Mouse (Mus musculus) kidney, adult 11 months (tissue): Measurements from ENCODE around the gene Svbp.
A peak's percentile ranks its signal among the peaks of the same experiment; 100 is the strongest.

Experiments used
- DNase-seq: peaks from one replicate; pipeline ENCODE4 v3.0.0; 2022

Svbp gene

DNA sequence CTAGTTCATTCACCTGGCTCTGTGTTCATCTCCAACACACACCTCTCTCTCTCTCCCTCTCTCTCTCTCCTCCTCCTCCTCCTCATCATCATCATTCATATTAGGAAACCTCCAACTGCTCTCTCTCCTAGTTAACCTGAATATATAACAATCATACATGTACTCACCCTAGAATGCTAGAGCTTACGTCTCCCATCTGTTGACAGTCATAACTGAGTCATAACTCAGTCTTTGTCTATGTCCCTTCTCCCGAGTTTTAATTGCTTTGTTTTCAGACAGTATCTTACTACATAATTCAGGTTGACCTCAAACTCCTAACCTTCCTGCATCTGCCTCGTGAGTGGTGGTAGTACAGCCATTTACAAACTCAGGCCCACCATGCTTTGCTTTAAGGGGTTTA, 3.8 kb upstream of the Svbp start:
- no peak for DNase-seq

DNA sequence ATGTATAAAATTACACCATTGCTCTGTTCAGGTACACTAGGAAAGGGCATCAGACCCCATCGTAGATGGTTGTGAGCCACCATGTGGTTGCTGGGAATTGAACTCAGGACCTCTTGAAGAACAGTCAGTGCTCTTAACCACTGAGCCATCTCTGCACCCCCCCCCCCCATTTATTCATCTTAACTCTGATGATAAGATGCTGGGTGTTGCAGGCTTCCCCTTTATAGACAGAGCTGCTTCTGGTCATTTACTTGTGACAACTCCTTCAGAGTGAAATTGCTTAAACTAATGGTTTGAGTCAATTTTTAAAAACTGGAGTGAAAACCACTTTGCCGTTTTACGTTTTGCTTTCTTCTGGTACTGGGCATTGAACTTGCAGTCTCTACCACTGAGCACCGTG, 2.3 kb upstream of the Svbp start:
- DNase-seq, result no peak

DNA sequence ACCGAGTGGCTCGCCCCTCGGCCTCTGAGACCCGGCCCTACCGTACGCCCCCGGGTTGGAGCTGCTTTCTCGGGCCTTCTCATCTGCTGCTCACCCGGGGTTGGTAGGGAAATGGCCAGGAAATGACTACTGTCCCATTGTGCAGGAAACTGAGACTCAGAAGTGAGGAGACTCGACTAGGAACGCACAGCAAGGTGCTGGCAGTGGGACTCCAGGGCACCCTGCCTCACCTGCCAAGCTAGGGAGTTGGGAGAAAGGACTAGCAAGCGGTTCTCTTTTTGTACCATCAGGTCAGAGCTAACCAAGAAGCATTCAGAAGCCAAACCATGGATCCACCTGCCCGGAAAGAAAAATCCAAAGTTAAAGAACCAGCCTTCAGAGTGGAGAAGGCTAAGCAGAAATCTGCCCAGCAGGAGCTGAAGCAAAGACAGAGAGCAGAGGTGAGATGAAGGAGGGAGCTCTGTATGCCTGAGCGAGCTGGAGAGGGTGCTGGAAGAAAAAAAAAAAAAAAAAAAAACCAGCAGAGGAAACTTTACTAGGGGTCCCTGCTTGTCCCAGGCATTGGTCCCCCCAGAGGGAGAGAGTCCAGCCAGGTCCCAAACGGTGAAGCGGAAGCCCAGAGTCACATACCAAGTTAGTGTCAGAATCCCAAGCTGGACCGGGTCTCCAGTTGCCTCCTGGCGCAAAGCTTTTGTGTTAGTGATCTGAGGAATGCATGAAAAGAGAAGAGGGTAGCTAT, 645 bp downstream of the Svbp start:
- no peak for DNase-seq

DNA sequence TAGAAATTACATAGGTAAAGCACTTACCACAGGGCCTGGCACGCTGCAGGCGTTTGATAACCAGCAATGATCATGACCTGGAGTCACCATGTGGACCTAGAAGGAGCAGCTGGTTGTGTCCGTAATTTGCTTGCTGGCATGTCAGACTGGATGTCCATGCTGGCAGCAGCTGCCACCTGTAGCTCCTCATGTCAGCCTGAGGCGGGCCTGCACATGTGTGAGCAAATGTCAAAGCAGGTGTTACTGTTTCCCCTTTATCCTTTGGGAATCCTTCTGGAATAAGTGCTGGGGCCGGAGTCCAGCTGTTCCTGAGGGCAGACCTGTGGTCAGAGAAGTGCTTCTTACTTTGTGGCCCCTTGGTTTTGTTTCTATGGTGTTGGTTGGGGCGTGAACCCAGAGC, 3.0 kb downstream of the Svbp start:
- no peak for DNase-seq

DNA sequence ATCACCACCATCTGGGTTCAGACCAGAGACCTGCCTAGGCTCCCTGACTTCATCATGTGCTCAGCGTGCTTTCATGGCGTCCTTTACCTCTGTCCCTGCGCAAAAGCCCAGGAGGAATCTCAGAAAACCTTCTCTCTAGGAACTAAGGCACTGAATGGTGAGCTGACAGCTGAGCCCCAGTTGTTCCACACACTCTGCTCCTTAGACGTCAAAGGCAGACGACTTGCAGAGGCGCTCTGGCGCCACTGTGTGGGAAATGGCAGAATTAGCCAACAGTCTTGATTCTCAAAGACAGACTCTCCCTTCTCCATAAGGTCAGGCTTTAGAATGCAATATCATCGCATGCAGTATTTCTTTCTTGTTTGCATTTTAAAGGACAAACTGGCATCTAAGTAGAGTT, 9.6 kb downstream of the Svbp start:
- DNase-seq, result peak; percentile 41

DNA sequence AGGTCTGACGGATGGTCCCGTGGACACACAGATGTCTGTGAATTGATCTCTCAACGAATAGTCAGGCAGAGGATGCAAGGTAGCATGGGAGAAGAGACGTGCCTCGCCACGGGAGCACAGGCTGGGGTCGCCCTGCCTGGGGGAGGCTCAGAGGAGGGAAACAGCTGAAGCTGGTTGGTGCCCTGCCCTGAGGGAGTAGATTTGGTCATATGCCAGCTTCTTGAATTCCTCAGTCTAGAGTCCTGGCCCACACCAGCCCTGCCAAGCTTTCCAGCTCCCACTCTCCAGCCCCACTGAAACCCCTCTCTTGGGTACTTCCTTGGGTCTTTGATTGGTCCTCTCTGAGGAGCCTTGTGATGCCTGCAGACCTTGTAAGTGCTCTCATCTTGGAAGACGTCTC, 21.6 kb downstream of the Svbp start:
- no peak for DNase-seq

DNA sequence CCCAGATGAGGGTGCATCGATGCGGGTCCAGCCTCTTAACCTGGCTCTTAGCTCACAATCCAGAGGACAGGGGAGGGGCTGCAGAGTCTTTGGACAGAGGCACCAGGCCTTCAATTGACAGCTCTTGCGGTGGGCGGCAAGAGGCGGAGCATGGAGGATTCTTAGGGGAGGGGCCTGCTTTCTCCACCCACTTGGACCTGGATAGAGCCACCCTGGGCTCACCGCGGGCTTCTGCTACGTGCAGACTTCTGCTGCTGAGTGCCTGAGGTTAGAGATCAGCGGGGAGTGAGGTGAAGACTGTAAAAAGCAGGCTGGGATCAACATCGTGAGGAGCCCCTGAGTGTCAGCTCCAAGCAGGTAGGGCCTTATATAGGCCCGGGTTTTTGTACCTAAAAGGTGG, 23.1 kb downstream of the Svbp start, which contains the start of gene Tmem269:
Gene Tmem269 (minus strand): TSS at position 49 of the 400 bp plus-strand sequence.
- no peak for DNase-seq

DNA sequence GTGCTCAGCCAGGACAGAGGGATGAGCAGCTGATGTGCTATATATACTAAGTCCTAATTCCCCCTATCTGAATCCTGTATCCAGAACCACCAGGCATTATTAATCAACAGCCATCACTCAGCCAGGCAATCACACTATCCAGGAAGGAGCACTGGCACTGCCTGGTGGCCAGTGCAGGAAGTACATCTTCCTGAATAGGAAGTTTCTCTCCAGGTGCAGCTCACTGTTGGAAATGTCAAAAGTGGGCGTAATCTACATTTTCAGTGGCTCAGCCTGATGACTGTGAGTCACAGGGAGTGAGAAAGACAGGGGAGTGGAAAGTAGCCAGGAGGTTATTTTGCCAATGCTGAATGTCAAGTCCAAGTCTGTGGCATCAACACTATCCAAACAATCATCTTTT, 28.6 kb downstream of the Svbp start:
- peak; percentile 40 for DNase-seq

DNA sequence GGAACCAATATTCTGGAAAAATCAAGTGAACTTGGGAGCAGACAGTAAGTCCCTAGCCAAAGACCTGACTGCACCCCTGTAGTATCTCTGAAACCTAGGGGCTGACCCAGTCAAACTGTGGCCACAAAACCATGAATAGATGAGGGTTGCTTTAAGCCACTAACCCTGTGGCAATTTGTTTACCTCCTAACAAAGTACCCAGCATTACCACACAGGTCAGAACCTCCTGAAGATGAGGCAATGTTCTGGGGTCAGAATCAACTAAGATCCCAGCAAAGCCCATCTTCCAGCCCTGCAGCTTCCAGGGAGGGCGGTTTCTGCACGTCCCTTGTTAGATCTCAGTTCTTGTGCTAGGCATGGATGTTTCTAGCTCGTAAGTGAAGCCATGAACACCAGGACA, 29.4 kb downstream of the Svbp start:
- no peak for DNase-seq

DNA sequence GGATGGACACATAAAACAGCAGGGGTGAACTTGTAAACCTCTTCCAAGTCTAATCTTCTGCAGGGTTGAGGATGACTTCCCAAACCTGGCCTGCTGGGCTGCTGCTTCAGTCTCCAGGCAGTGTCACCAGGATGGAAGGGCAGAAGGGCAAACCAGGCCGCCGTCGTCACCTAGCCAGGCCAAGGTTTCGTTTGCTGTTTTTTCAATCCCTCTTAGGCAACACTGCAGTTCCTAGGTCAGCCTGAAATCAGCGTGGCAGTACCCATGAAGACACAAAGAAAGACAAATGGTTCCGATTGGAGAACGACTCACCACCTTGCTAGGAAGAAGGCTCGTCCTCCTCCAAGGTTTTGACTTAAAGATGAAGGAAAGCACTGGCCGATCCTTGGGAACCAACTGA, 30.6 kb downstream of the Svbp start:
- DNase-seq, result no peak

DNA sequence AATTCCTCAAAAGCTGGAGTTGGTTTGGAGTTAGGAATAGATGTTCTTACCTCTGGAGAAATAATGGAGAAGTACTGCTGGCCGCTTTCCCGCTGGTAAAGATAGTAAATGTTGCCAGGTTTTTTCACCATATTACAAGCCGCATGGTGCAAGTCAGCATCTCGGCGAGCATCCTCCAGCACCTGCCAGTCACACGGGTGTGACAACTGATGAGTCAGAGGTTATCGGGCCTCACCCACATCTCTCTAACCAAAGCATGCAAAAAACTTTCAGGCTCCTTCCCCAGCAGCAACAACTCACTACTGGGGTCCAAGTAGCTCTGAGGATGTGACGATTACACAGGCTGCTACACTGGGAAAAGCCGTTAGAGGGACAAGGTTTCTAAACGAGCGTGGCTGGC, 31.6 kb downstream of the Svbp start:
- DNase-seq, result no peak

DNA sequence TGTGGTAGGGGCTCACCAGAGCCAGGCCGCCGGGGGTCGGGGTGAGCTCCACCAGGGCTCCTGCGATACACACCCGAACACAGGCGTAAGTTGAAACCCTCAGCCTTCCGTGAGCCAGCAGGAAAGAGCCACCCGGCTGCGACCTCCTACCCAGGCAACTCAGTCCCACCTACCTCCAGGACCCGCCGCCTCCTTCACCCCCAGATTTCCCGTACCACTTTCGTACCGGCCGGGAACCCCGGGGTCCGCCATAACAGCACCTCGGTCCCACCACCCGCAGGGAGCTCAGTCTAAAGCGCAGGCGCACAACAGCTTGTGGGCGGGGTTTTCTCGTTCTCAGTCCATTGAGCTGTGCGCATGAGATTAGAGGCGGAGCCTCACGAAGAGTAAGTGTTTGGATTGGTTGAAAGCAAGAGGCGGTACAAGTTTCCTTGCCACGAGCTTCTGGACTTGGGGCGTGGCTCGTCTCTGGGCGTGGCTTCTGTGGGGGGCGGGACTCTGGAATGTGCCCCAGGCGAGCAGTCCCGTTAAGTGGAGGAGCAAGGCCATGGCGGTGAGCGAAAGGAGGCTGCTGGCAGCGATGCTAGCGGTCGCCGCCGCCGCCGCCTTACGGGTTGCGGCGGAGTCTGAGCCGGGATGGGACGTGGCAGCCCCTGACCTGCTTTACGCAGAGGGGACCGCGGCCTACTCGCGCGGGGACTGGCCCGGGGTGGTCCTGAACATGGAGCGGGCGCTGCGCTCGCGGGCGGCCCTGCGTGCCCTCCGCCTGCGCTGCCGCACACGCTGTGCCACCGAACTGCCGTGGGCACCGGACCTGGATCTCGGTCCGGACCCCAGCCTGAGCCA, 37.5 kb downstream of the Svbp start, which contains the start of the genes AU022252 and P3h1:
Gene AU022252 (minus strand): TSS at position 303 of the 846 bp plus-strand sequence.
Gene P3h1 (plus strand): TSS at position 506 of the 846 bp plus-strand sequence.
- DNase-seq, result peak; percentile 99

DNA sequence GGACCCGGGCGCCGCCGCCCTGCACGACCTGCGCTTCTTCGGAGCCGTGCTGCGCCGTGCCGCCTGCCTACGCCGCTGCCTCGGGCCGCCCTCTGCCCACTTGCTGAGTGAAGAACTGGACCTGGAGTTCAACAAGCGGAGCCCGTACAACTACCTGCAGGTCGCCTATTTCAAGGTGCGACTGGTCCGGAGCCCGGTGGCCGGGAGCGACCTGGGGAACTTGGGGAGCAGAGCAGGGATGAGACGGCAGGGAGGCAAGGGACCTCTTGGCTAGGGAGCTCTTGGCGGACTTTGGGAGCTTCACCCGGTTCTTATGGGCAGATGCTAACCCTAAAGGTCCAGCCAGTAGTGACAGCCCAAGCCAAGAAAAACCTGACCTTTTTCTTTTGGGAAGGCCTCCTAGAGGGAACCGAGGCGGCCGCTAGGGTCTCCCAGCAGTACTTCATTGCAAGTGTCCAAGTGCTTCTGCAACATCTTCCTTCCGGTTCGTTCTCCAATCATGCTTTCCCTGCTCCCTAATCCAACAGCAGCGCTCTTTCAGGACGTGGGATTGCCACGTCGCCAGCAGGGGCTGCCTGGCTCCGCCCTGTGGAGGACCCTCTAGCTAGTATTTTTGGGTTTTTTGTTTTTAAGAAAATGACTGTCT, 38.3 kb downstream of the Svbp start:
- peak; percentile 40 for DNase-seq

DNA sequence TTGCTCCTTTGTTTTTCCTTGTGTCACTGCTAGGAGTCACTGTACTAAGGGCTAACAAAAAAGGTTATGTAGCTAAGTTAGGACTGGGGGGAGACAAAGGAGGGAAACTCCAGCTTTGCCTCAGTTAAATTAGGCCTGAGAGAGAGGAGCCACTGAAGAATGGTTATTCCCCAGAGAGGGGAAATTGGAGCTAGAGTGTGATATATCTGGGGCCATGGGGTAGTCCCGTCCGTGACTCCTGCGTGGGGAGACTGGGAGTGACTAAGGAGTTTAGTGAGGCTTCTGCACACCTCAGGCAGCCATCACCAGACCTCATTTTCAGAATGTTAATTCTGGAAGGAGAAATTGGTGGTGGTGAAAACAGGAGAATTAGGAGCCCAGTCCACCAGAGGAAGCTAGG, 39.2 kb downstream of the Svbp start:
- no peak for DNase-seq

DNA sequence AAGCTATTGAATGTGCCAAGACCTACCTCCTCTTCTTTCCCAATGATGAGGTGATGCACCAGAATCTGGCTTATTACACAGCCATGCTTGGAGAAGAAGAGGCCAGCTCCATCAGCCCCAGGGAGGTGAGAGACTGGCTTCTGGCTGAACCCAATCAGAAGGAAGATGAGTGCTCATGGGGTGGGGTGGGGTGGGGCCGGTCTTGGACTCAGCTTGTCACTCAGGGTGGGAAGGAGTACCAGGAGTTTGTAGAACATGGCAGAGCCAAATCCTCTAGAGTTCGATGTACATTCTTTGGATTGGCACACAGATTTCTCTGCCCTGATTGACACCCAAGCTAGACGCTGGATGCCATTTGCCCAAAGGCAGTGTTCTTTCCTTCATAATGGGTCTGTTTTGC, 43.6 kb downstream of the Svbp start:
- no peak for DNase-seq

DNA sequence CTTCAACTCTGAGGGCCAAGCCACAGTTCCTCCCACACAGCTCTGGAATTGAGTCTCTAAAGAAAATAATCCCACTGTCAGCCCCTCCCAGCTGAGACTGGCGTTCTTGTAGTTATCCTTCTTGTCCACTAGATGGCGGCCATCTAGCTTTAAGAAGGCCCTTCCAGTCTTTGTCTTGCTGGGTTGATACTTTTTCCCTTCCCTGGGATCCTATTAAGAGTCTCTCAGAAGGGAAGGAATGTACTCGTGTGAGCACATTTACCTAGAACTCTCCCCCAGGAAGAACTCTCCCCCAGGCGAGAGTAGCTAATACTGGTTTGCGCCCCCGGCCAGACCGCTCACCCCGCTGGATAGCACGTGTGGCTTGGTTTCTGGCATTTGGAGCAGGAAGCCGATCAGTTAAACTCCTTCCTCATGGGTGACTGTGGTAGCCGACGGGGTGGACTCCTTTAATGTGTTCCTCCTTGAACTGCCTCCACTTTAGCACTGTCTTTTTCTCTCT, 44.1 kb downstream of the Svbp start:
- no peak for DNase-seq

DNA sequence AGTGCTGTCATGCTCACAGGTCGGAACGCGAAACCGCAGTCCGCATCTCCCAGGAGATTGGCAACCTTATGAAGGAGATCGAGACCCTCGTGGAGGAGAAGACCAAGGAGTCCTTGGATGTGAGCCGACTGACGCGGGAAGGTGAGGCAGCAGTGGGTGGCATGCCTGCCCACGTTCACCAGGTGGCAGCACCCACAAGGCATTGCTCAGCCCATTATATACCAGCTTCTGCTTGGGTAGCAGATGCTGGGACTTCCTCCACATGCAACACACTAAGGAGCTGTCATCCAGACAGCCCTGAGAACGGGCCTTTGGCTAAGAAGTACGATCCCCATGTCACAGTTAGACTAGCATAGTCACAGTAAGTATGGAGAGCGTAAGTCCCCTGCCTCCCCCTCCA, 46.6 kb downstream of the Svbp start:
- DNase-seq, result no peak

DNA sequence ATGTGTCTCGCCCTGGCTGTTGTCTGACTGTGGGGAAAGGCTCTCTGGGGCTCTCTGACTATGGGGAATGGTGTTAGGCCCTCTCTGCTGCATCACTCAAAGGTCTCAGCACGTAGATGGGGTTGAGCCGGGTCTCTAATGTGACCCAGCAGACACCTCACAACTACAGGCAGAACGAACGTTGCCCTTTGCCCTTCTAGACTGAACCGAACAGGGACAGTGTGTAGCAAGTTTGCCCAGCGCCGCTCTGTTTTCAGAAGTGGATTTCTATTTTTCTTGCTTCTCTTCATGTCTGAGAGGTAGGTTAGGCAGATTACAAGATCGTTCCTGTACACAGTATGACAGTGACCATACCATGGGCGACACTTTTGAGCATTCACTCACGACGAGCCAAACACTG, 47.5 kb downstream of the Svbp start:
- DNase-seq, result no peak

DNA sequence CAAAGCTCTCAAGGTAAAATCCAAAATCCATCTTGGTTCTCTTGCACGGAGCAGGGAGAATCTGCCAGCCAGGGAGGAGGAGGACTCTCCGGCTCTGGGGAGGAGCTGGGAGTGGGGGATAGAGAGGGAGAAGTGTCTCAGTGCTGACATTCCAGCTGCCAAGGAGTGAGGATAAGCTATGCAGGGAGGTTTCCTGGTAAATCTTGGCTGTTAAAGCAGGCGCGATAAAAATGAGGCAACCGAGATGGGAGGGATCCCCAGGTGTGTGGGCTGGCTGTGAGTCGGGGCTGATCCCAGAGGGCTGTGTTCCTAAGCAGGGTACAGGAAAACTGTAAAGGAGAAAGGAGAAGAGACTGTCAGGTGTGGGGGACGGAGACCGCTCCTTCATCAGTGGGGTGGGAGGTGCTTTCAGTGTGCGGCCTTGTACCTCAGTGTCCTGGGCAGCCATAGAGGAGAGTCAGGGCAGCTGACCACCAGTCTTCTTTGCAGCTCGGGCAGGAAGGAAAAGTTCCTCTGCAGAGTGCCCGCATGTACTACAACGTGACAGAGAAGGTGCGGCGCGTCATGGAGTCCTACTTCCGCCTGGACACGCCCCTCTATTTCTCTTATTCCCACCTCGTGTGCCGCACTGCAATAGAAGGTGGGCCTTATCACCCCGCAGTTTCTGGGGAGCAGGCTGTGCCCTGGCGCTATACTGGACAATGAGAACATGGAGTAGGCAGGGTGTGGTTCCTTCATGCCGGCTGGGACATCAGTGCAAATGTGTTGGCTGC, 49.5 kb downstream of the Svbp start:
- no peak for DNase-seq

DNA sequence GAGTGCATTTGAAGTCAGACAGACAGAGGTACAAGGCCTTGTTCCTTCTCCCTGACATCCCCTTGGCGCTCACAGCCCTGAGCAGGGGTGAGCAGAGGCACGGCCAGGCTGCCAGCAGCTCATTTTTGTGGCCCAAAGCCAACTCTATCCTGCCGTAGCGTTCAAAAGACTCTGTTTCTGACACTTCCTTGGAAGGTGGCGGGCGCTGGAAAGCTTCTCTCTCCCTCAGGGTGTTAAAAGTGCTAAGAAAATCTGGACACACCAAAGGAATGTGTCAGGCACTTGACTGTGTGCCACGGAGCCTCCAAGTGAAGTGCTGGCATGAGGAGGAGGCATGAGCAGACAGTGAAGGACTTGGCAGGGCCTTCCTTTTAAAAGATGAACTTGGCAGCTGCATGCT, 50.5 kb downstream of the Svbp start:
- peak; percentile 49 for DNase-seq

DNA sequence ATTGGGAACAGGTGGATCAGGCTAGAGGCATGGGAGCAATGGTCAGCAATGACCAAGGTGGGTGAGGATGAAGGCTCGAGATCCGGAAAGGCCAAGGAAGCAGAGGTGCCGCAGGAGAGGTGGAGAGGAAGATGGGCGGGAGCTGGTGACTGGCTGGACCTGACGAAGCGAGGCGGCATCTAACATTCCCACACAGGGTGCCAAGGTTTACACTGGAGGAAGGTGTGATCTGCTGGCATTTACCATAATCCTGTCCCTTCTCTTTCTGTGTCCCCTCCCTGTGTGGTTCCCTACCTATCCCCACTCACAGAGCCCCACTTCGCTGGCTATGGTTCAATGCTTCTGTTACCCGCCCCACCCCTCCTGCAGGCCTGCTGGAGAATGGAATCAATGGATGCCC, 50.9 kb downstream of the Svbp start:
- DNase-seq, result no peak

DNA sequence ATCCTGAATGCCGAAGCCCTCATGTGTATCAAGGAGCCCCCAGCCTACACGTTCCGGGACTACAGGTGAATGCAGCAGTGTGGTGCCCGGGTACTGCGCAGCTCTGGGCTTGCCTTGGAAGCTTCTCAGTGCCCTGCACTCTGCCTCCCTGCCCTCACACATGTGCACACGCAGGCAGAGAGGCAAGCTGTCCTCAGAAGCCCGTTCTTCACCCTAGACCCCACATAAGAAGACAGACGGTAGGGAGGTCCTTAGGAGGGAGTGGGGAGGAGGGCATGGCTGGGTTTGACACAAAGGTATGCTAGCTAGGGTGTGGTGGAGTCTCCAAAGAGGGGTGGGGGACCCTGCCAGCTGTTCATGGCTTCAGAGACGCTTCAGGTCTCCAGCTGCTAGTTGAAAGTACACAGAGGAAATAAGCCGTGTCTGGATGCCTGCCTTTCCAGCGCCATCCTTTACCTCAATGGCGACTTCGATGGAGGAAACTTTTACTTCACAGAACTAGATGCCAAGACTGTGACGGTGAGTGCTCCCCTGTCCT, 51.7 kb downstream of the Svbp start:
- DNase-seq, result no peak
